Mouse (Mus musculus) retina, adult 2 months (tissue): Measurements from ENCODE around the gene Gpr137.
"Not testable (repeated sequence)": the region's sequence is repeated elsewhere in the genome, so short reads cannot be mapped to it uniquely, and the experiment has no call there.

Experiments
- DNase-seq: peaks from one replicate; pipeline ENCODE4 v3.0.0-alpha.2; 2012; ENCODE audit warnings: low read depth, low spot score

The Gpr137 gene

DNA sequence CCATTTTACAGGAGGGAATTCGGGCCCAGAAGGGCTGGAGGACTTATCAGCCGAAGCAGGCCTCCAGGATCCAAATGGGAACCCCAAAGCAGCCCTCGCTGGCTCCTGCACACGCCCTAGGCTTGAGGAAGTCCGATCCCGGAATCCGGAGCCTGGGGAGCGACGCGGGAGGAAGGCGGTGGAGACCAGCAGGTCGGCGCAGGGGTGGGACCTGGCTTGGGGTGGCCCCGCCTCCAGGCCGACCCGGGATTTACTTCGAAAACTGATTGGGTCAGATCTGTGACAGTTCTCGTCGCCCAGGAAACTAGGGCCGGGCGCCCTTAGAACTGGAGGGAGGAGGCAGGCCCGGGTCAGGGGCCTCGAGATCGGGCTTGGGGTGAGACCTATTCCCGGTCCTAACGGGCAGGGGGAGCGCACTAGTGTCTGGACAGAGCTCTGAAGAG is at the start of gene Gpr137:
Gene Gpr137, minus strand, starts transcription at position 232 of the 443 bp plus-strand sequence.
- DNase-seq: peak; percentile 78

DNA sequence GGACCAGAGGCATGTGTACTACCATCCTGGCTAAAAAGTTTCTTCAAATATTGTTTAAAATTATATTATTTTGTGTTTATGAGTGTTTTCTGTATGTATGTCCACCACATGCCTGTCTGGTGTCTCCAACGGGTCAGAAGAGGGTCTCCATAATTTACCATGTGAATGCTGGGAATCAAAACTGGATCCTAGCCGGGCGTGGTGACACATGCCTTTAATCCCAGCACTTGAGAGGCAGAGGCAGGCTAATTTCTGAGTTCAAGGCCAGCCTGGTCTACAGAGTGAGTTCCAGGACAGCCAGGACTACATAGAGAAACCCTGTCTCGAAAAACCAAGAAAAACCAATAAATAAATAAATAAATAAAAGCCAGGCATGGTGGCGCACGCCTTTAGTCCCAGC is 48.9 kb upstream of the Gpr137 start:
- DNase-seq: not testable (repeated sequence)

DNA sequence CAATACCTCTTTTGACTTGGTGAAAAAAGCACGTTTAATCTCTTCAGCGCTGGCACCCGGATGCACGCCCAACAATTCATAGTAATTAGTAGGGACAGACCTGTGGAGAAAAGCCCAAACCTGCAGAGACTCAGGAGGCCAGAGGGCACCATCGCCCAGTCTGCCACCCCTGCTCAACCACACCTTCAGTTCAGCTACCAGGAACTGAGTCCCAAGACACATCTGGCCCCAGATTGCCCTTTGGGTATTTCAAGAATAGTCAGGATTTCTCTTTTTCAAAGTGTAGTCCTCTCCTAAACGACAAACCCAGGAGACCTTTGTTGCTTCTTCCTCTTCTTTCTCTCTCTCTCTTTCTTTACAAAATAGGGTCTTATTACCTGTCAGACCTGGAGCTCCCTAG is 48.4 kb upstream of the Gpr137 start:
- DNase-seq: no peak

DNA sequence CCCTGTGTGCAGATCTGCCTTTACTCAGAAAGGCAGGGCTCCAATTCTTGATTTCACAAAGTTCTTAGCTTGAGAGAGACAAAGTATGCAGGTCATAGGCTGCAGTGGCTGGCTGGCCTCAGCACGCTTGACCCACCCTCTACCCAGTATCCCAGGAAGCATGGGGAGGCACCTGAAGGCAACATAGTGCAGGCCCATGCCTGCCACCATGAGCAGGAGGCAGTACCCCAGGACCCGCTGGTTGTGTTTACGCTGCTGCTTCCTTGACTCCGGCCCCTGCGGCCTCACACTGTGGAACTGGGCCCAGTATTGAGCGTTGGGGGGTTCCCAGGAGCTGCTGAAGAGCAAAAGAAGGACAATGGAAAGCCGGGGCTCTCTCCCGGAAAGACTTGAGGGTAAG is 47.0 kb upstream of the Gpr137 start:
- no peak for DNase-seq

DNA sequence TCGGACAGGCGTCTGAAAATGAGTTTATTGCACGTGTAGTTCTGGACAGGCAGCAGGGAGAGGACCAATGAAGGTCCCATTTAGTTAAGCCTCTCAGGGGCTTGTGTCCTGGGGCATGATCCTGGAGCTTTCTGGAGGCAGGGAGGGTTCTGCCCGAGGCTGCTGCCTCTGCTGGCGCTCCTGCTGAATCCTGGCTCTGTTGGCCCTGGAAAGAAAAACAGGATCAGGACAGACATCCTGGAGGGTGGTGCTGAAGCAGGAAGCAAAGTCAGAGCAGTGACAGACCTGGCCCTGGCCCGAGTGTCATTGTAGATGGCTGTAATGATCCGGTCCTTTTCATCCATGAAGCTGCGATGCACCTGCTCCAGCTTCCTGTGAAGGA is 45.6 kb upstream of the Gpr137 start:
- DNase-seq: no peak

DNA sequence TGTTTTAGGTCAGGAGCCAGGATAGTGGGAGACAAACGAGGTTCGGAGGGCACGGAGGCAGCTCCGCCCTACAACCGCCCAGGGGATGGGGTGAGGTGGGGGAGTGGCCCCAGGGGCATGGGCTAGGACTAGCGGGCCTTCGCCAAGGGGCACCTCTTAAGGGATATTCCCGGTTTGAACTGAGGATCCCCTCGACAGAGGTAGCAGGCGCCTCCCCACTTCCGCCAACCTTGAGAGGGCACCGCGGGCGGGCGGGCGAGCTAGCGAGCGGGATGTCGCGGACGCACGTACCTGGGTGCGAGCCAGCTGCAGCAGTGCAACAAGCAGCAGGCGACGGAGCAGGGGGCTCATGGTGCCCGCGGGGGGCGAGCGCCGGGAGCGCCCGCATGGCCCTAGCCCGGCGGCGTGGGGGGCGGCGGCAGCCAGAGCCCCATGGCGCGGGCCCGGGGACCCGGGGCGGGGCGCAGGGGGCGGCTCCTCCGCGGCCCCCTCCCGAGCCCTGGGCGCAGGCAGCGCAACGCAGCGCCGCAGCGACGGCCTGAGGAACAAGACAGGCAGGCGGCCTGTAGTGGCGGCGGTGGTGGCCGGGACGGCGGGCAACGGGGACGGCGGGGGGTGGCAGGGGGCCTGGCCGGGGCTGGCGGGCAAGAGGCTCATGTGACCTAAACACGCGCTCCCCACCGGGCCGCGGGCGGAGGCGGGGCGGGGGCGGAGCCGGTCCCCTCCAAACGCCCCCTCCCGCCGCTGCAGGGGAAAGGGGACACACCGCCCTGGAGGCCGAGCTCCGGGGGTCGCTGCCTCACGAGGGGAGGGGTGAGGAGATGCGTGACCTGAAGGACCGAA is 45.0 kb upstream of the Gpr137 start, which contains the start of gene Vegfb:
Gene Vegfb, minus strand, starts transcription at position 591 of the 843 bp plus-strand sequence.
- DNase-seq: no peak

DNA sequence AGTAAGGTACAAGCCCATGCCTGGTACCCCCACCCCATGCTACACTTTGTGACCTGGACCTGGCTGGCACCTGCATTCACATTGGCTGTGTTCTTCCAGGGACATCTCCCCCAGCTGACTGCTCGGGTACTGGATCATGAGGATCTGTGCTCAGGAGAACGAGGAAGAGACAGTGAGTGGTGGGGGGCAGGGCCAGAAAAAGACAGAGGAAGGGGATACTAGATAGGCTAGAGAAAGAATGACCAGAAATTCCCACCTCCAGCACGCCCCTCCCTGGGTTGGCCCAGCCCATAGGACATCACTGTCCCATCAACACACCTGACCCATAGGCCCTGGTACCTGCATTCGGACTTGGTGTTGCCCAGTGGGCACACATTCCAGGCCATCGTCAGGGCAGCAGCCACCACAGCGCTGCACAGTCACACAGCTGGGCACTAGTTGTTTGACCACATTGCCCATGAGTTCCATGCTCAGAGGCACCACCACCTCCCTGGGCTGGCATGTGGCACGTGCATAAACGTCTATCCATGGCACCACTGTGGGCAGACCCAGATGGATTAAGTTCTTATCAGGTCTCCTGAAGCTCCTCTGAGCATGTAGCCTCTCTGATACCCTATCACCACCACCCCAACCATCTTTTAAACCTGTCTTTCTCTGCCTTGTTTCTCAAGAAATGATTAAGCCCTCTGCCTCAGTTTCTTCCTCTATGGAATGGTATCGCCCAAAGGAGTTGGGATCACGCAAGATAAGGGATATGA is 43.9 kb upstream of the Gpr137 start:
- no peak for DNase-seq

DNA sequence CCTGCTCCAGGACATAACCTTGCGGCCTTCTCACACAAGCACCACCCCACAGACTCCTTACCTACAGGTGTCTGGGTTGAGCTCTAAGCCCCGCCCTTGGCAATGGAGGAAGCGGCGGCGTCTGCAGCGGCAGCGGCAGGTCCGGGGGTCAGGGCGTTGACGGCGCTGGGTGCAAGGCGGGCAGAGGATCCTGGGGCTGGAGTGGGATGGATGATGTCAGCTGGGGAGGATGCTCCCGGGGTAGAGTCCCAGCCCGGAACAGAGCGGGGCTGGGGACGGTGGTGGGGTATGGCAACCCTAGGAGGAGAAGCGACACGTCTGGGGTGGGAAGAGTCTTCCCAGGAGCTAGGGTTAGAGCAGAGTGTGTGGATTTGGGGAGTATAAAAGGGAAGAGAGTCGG is 43.0 kb upstream of the Gpr137 start:
- DNase-seq: no peak

DNA sequence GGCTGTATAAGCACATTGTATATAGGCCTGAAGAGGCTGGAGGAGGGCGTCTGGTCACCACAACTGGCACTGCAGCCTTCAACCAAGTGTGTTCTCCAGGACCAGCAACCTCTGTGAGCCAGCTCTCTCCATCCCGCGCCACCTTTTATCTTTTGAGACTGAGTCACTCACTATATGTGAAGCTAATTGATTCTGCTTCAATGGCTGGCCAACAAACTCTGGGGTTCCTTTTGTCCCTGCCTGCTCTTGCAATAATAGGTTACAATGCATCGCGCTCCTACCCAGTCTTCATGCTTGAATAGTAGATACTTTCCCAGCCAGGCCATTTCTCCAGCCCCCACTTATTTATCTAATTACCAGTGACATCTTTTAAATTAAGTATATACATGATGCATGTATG is 41.3 kb upstream of the Gpr137 start:
- DNase-seq: no peak

DNA sequence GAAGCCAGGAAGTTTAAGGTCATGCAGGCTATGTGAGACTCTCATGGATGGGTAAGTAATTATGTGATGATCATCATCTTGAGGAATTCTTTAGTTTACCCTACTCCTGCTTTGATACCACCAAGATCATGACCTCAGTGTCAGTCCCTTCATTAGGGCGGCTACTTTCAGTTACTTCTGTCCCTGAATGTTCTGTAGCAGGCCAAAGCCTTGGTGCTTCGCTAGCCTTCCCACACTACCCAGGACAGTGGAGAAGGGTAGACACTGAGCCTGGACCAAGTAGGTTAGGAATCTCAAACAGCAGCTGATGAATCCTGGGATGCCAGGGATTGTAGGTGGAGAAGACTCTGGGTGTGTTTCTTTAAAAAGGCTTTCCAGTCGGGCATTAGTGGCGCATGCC is 39.2 kb upstream of the Gpr137 start:
- DNase-seq: no peak

DNA sequence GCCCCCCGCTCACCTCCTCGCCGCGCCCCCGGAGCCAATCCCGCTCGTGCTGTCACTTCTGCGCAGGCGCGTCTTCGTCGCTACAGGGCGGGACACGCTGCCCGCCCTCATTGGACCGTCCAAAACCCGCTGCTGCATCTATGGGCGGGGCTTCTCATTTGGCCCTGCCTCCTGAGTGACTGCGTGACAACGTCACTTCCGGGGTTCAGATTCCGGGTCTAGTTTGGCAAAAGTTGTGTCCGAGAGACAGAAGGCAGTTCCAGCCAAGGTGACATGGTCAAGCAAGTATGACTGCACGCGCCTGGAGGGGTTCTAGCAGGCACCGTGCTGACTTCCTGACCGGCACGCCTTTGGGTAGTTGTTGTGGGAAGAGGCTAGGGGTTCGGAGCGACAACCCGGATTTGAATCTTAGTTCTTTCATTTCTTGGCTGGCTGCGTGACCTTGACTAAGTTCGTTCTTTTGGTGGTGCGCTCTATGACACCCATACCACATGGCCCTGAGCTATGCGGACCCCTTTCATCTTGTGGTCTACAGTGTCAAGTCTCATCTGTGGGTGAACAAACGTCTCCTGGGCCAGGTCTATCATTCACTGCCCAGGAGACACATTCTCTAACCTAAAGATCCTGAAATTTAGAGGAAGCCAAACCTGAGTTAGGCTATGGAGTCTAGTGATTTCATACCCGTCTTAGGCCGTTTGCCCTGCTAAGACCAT is 38.3 kb upstream of the Gpr137 start, which contains the start of gene Fkbp2:
Gene Fkbp2, minus strand, starts transcription at position 121 of the 713 bp plus-strand sequence.
- peak; percentile 98 for DNase-seq

DNA sequence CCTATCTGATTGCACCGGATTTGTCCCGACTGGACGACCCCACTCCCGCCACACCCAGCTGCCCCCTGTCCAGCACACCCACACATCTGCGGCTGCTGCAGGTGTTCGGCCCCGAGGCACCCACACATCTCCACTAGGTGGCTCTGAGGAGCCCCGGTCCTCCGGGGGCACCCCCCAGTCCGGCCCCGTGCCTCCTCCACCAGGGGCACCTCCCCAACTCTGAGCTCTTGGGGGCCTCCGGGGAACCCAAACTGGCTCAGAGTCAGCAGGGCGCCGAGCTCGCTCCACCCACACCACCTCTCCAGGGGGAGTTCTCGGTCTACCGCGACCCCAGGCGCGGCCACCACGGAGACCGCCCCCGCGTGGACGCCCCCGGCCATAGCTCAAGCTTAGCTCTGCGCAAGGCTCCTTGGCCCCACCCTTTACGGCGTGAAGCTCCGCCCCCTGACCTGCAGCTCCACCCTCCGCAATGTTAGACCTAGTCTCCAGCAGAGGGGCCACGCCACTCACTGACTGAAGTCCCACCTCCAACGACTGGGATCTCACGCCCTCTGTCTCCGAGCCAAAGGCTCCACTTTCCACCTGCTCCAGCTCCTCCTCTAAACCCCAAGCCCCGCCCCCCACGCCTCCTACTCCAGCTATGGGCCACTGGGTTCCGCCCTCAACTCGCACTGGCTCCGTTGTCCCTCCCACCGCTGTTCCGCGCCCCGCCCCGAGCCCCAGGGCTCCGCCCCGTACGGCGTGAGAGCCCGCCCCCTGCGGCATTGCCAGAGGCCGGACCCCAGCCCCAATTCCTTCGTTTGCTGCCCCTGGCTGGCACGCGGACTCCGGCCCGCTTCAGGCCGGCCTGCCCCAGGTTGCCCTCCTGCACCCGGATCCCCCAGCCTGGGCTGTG is 37.5 kb upstream of the Gpr137 start:
- DNase-seq: peak; percentile 97

DNA sequence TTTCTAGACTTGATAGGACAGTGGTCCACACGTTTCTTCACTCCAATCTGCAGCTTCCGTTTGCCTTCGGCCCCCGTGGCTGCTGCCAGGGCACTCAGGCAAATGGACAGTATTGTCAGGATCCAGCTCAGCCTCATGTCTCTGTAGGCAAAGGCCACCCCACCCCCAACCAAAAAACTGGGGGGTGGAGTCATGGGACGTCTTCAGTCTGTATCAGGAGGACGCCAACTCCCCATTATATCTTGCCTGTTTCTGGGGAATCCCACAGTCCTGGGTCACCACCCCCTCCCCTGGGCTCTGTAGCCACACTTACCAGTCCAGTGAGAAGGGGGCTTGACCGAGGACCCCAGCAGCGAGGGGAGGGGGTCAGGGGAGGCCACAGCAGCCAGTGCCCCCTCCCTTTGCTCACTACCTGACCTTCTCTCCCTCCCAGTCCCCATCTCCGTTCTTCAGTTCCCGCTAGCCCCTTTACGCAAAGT is 36.8 kb upstream of the Gpr137 start:
- DNase-seq: no peak

DNA sequence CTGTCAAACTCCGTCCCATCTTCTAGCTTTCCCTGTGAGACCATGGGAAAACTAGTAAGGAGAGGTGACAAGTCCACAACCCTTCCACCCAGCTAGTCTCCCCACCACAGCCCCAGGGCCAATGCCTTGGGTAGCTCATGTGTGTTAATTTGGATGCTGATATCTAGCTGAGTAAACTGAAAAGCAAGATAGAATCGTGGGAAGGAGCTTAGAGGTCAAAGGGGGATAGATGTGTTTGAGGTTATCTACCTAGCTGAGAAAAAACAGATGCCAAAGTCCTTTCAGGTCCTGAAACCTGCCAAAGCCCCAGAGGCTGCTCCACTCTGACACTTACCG is 36.3 kb upstream of the Gpr137 start:
- DNase-seq: no peak

DNA sequence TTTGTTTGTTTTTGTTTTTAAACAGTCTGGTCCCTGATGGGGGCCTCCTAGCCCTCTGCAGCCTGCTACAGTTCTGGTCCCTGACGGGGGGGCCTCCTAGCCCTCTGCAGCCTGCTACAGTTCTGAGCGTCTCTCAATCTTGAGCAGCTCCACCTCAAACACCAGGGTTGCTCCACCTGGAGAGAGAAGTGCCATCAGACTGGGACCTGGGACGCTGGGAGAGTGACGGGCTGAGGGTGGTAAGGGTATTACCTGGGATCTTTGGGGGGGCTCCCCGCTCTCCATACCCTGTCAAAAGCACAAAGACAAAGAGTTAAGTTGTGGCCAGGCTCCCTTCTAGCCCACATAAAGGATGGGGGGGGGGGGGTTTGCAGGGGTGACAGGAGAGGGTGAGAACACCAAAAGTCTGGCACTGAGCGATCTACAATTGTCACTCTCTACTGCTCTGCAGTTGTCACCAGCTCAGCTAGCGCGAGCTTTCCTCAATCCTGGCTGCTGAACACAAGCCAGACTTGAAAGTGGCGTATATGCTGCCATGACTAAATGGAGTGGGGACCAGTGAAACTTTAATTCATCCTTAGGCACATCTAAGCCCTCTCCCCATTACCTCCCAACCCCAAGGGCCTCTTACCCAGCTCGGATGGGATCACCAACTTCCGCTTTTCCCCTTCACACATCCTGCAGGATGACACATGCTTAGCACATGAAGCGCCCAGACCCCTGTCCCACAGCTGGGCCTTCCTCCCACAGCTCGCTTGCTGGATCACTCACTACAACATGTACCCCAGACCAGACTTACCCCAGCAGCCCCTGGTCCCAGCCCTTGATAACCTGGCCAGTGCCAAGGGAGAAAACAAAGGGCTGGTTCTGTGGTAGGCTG is 35.7 kb upstream of the Gpr137 start:
- no peak for DNase-seq

DNA sequence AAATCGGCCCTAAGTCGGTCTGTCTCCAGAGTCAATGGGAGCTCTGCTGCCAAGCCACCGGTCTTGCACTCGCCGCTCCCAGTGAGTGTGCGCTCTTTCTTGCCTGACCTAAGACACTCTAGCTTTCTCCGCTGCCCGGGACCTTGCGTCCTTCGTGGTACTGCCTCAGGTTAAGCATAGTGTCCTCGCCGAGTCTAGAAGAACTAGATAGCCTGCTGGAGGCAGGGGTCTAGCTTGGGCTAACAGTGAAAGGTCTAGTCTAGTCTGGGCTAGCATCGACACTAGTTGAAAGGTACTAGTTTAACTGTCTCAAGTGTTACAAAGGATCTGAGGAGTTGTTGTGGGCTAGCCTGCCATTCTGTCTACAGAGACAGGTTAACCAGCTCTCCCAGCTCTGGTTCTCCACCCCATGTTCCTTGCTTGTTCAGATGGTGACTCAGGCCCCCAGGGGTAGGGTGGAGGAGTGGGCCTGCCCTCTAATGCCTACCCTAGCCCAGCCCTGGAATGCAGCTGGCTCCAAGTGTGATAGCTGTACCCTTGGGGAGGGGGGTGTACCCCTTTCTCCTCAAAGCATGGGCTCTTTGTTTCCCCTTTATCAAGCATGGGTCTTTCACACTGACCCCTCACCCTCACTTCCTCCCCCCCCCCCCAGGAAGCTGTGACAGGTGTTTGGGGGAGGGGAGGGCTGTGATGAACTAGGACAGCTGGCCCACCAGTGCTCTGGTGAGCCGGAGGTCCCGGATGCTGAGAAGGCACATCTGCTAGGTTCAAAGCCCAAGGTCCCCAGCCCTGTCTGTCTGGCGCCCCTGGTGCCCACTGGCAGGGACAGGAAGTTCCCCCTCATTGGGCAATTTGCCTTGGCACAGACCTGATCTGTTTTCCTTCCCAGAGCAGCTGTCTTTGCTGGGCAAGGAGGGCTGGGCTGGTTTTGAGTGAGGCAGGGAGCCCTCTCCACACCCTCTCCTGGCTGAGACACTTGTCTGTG is 33.5 kb upstream of the Gpr137 start, which contains the start of gene Plcb3:
Gene Plcb3, minus strand, starts transcription at position 934 of the 985 bp plus-strand sequence.
- no peak for DNase-seq

DNA sequence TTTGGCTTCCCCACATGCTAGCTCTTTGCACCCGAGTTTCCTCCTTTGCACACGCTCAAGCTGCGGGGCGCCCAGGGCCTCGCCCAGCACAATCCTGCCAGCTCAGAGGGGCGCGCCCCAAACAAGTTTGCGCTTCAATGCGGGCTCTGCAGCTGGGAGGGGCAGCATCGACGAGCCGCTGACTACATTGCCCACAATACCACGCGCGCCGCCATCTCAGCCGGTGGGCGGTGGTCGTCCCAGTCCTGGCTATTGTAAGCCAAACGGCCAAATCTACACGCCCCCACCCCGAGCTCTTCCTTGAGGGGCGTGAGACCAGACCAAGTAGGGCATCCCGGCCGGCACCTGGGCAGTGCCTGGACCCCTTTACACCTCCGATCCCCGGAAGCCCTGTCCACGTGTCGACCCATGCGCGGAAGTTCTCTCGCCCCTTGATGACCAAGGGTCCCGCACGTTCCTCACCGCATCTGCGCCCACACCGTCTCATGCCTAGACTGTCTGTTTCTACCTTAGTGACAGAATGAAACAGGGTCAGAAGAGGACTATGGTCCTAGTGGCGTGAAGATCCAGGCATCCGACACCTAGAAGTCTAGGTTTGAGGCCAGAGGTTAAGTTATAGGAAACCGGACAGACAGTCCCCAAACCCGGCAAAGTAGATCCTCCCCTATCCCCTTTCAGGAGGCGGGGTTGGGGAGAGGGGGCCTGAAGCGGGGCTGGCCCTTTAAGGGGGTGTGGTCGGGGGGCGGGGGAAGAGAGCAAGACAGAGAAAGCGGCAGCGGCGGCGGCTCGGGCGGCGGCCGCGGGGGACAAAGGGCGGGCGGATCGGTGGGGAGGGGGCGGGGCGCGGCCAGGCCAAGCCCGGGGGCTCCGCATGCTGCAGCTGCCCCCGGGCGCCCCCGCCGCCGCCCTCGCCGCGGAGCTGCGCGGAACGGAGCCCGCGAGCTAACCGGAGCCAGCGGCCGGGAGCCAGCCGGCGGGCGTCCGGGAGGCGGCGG is 32.2 kb upstream of the Gpr137 start, which contains the start of gene Ppp1r14b:
Gene Ppp1r14b, plus strand, starts transcription at position 758 of the 995 bp plus-strand sequence.
- no peak for DNase-seq
